Mouse (Mus musculus) hindbrain, embryonic 15.5 days (tissue): ENCODE results near the gene Dazap1. TPM values are rescaled to one million over a fixed set of nuclear protein-coding genes. Genes with fewer than 3 reads are reported as not detected.
A peak's percentile ranks its signal among the peaks of the same experiment; 100 is the strongest.

Source experiments
- ATAC-seq: fragments of 200-750 bp; cut with Nextera tagmentation; 2 replicates; pipeline ENCODE4 v1.8.0; 2017; ENCODE audit warnings: low read depth, moderate number of reproducible peaks, moderate TSS enrichment; ENCODE audit not compliant: low FRiP score
- H3K27ac ChIP-seq: fragments of 300-500 bp; sonication (generic); replicated peaks from 2 replicates; pipeline ENCODE4 v1.5.1; 2015; ENCODE audit warnings: mild to moderate bottlenecking, inconsistent platforms
- H3K27me3 ChIP-seq: fragments of 300-500 bp; sonication (generic); 2 replicates; pipeline ENCODE4 v1.6.1; 2015; ENCODE audit warnings: control low read depth, inconsistent platforms
- H3K36me3 ChIP-seq: fragments of 300-500 bp; sonication (generic); 2 replicates; pipeline ENCODE4 v1.6.1; 2015; ENCODE audit warnings: control low read depth, inconsistent platforms
- H3K4me1 ChIP-seq: fragments of 300-500 bp; sonication (generic); replicated peaks from 2 replicates; pipeline ENCODE4 v1.6.1; 2015; ENCODE audit warnings: control low read depth, inconsistent platforms
- H3K4me2 ChIP-seq: fragments of 300-500 bp; sonication (generic); 2 replicates; pipeline ENCODE4 v1.6.1; 2015; ENCODE audit warnings: moderate library complexity, mild to moderate bottlenecking, inconsistent platforms
- H3K4me3 ChIP-seq: fragments of 300-500 bp; sonication (generic); 2 replicates; pipeline ENCODE4 v1.5.1; 2015; ENCODE audit warnings: mild to moderate bottlenecking, inconsistent platforms
- H3K9ac ChIP-seq: fragments of 300-500 bp; sonication (generic); 2 replicates; pipeline ENCODE4 v1.6.1; 2015; ENCODE audit warnings: inconsistent platforms
- H3K9me3 ChIP-seq: fragments of 300-500 bp; sonication (generic); 2 replicates; pipeline ENCODE4 v1.6.1; 2016; ENCODE audit warnings: control low read depth, inconsistent platforms
- WGBS: fragments of 180-500 bp; shearing (Covaris S2); methylation state at CpG from one replicate; pipeline ENCODE4 v1.1.7; 2015; 5-methylcytosine and 5-hydroxymethylcytosine counted together
- polyA plus RNA-seq: library from polyadenylated mRNA; unstranded; fragments of >200 nt; fragmentation: Nextera tagmentation; extraction: Ambion mirVana; gene quantifications from 2 replicates; pipeline ENCODE4 v1.2.1, GENCODE M21; 2015

Dazap1 gene
- polyA plus RNA-seq, 1 experiment from 2014 or later = 51.3 TPM

DNA sequence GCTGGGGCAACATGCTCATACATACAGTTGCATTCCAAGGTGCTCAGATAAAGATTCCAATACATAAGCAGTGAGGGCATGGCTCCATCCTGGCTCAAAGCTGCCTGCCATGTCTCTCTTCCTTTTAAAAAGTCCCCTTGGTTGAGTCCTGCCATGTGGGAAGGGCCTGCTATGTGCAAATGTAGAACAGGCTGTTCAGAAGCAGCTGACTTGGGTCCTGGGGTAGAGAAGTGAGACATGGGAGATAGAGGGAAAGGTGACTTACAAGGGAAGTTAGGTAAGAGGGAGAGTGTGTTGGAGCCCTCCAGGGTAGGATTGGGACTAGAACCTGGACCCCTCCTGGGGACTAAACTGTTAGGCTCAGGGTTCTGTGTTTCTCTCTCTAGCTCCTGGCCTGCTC is 9.3 kb upstream of the Dazap1 start:
- H3K4me1 ChIP-seq = peaks cover 18% of the 10 kb centered on the region
- H3K9ac ChIP-seq = no peak overlapping the region
- no peaks in the 10 kb centered on the region for H3K9me3 ChIP-seq

DNA sequence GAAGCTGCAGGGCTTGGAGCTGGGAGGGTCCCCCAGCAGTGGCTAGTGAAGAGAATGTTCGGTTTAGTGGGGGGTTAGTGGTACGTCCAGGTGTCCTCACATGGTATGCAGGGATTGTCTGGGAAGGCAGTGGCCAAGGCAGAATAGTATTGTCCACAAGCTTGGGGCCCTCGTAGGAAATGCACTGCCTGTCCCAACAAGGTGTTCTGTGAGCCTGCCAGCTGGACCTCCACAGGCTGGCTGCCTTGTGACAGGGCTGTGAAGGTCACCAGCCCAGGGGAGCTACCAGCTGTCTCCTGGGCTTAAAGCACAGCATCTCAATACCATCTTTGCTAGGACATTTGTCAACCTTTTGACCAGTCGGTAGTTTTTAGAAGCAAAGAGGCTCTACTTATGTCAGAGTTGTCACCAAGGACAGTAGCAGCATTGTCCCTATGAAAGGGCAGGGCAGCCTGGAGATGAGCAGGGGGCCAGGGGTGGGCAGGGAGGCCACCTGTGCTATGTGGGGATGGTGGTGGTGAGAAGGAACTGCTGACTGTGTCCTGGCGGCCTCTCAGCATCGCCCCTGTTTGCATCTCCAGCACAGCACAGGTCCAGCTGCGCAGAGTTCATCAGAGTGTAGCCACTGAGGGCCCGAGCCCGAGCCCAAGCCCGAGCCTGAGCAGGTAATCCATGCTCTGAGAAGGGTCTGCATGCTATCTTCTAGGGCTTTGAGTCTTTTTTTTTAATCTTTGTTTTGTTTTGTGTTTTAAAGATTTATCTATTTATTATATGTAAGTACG is 8.6 kb upstream of the Dazap1 start:
- 92% methylated on average over 11 of the region's 11 CpGs for WGBS
- Histone ChIP-seq H3K4me1 (peaks cover 18% of the 10 kb centered on the region), H3K4me3 (no peak overlapping the region), H3K4me2 (no peak overlapping the region), H3K36me3 (peaks cover 33% of the 10 kb centered on the region), H3K9me3 (no peaks in the 10 kb centered on the region), H3K27ac (no peak overlapping the region), H3K9ac (no peak overlapping the region), H3K27me3 (no peaks in the 10 kb centered on the region)
- ATAC-seq = no peak

More for the DNA sequence above, 9.3 kb upstream of the Dazap1 start:
- Histone ChIP-seq H3K27ac (no peak overlapping the region), H3K36me3 (peaks cover 29% of the 10 kb centered on the region), H3K27me3 (no peaks in the 10 kb centered on the region), H3K4me2 (no peak overlapping the region), H3K4me3 (no peak overlapping the region)
- no peak for ATAC-seq

- Histone ChIP-seq H3K4me3 (no peak overlapping the region), H3K4me2 (no peak overlapping the region), H3K27ac (no peak overlapping the region), H3K27me3 (no peaks in the 10 kb centered on the region), H3K9ac (no peak overlapping the region), H3K4me1 (peaks cover 14% of the 10 kb centered on the region), H3K36me3 (peaks cover 39% of the 10 kb centered on the region), H3K9me3 (no peaks in the 10 kb centered on the region)
- WGBS = 90% methylated on average over 6 of the region's 6 CpGs
- ATAC-seq = no peak
These were observed 7.7 kb upstream of the Dazap1 start for GRCm38 (mm10) chr10:80253551-80253950.

GRCm38 (mm10) chr10:80254331-80255297 is 6.7 kb upstream of the Dazap1 start:
- no peak for ATAC-seq
- Histone ChIP-seq H3K4me3 (no peak overlapping the region), H3K9ac (no peak overlapping the region), H3K4me2 (no peak overlapping the region), H3K27ac (no peak overlapping the region), H3K27me3 (no peaks in the 10 kb centered on the region), H3K36me3 (peaks cover 39% of the 10 kb centered on the region), H3K9me3 (no peaks in the 10 kb centered on the region), H3K4me1 (peaks cover 21% of the 10 kb centered on the region)
- whole genome bisulfite sequencing = 95% methylated on average over 26 of the region's 26 CpGs

DNA sequence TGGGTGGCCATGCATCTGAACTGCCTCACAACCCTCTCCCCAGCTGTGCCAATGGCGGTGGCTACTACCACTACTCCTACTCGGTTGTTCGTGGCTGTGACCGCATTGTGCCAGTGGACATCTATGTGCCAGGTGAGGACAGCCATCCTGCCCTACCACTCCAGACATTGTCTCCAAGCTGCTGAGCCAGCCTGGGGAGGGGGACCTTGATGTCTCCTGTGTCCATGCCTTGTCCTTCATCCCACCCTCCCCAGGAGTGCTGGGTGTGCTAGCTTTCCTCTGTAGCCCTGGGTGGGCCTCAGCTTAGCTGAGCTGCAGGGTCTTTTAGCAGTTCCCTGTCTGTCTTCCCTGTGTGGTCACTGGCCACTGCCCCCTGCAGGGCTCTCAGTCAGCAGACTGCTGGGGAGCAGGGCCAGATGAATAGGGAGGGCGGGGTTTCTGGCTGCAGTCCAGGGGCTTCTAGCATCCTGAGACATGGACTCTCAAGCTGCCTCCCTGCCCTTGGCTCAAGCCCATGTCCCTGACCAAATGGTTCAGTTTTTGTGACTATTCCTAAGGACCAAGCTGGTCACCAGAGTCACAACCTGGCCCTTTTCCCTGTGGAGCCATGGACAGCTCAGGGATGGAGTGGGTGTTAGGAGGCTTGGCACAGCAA is 5.3 kb upstream of the Dazap1 start:
- Histone ChIP-seq H3K27ac (no peak overlapping the region), H3K9ac (no peak overlapping the region), H3K4me3 (no peak overlapping the region), H3K36me3 (peaks cover 39% of the 10 kb centered on the region), H3K4me2 (no peak overlapping the region), H3K27me3 (no peaks in the 10 kb centered on the region), H3K4me1 (peaks cover 22% of the 10 kb centered on the region), H3K9me3 (no peaks in the 10 kb centered on the region)
- ATAC-seq = no peak
- 87% methylated on average over 5 of the region's 5 CpGs for WGBS

DNA sequence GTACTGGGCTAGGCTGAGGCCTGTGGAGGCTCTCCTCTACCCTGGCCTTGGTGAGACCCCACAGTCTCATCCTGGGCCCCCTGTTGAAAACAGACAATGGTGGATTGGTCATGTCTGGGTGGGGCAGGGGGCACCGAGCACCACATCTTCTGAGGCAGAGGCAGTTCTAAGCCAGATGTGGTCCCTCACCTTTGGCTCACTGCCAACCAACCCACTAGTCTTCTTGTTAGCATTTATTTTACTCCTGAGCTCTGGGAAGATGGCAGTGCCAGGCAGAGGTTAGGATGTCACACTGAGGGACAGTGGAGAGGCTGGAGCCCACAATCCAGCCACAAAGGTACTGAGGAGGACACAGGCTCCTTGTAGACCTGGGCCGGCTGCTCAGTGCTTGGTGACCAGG is 3.4 kb upstream of the Dazap1 start:
- no peak for ATAC-seq
- H3K4me1 ChIP-seq = peaks cover 35% of the 10 kb centered on the region
- WGBS = 78% methylated on average over 2 of the region's 2 CpGs
- no peak overlapping the region for H3K4me2 ChIP-seq
- H3K9ac ChIP-seq = no peak overlapping the region
- H3K9me3 ChIP-seq = no peaks in the 10 kb centered on the region
- no peak overlapping the region for H3K4me3 ChIP-seq
- no peaks in the 10 kb centered on the region for H3K27me3 ChIP-seq
- peaks cover 39% of the 10 kb centered on the region for H3K36me3 ChIP-seq
- no peak overlapping the region for H3K27ac ChIP-seq

- Histone ChIP-seq H3K4me3 (no peak overlapping the region), H3K4me1 (peaks cover 35% of the 10 kb centered on the region), H3K9me3 (no peaks in the 10 kb centered on the region), H3K9ac (no peak overlapping the region), H3K27me3 (no peaks in the 10 kb centered on the region), H3K27ac (no peak overlapping the region), H3K36me3 (peaks cover 39% of the 10 kb centered on the region), H3K4me2 (no peak overlapping the region; the same call in 1 of the 2 replicates)
- 92% methylated on average over 14 of the region's 14 CpGs for WGBS
- no peak for ATAC-seq
These were observed 2.4 kb upstream of the Dazap1 start for GRCm38 (mm10) chr10:80258752-80259462.

GRCm38 (mm10) chr10:80259463-80259805 is 1.9 kb upstream of the Dazap1 start:
- Histone ChIP-seq H3K9ac (peak overlapping the region; percentile 45; the same call in 1 of the 2 replicates), H3K36me3 (peaks cover 33% of the 10 kb centered on the region), H3K4me2 (peak overlapping the region; percentile 66), H3K4me3 (peak overlapping the region; percentile 41; the same call in 1 of the 2 replicates), H3K27me3 (no peaks in the 10 kb centered on the region), H3K9me3 (no peaks in the 10 kb centered on the region), H3K27ac (0 out of 2 replicates have a peak overlapping the region, but pooled peaks have one; percentile 83), H3K4me1 (peaks cover 39% of the 10 kb centered on the region)
- ATAC-seq = no peak
- WGBS = 82% methylated on average over 6 of the region's 6 CpGs

DNA sequence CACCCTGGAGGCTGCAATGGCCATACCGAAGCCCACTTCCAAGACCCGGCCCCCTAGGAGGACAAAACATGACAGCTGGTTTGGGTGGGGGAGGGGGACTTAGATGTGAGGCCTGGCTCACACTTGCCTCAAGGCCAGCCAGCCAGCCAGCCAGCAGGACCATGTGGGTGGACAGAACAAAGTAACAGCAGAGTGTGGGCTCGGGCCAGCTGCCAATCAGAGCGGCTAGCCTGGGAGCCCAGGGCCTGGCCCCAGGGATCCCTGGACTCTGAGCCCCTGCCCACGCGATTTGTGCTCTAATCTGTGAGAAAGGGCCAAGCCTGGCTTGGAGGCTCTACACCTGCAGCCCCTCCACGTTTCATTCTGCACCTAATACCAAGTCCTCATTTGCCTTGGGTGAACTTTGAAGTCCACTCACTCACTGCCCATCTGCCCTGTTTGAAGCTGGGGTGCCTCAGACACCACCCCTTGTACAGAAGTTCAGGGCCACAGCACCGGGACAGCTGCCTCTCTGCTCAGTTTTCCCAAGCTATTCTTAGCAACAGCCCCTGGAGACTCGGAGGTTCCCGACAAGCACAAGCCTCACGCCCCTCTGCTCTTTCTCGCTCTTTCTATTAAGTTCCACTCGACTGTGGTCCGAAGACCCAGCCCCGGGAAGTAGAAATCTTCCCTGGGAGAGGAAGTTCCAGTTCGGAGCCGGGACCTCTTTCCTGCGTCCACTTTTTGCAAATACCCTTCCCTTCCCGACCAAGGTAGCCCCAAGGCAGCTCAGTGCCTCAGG is 1.2 kb upstream of the Dazap1 start:
- H3K9me3 ChIP-seq = no peaks in the 10 kb centered on the region
- WGBS = 3% methylated on average over 19 of the region's 19 CpGs
- peak overlapping the region; percentile 41 for H3K4me3 ChIP-seq
- H3K27me3 ChIP-seq = no peaks in the 10 kb centered on the region
- H3K27ac ChIP-seq = peak overlapping the region; percentile 83
- no peak for ATAC-seq
- peak overlapping the region; percentile 45 for H3K9ac ChIP-seq
- H3K4me1 ChIP-seq = peaks cover 40% of the 10 kb centered on the region
- peak overlapping the region; percentile 66 for H3K4me2 ChIP-seq
- H3K36me3 ChIP-seq = peaks cover 27% of the 10 kb centered on the region

GRCm38 (mm10) chr10:80261585-80261968 is 291 bp downstream of the Dazap1 start:
- Histone ChIP-seq H3K27me3 (no peaks in the 10 kb centered on the region), H3K4me3 (peak overlapping the region; percentile 41), H3K9ac (peak overlapping the region; percentile 45), H3K9me3 (no peaks in the 10 kb centered on the region), H3K36me3 (peaks cover 15% of the 10 kb centered on the region), H3K4me1 (peaks cover 53% of the 10 kb centered on the region), H3K27ac (peak overlapping the region; percentile 83), H3K4me2 (peak overlapping the region; percentile 66)
- ATAC-seq = peak; percentile 57
- under 1% methylated on average over 14 of the region's 14 CpGs for WGBS

- Histone ChIP-seq H3K4me1 (peaks cover 59% of the 10 kb centered on the region), H3K36me3 (peaks cover 9% of the 10 kb centered on the region), H3K9me3 (no peaks in the 10 kb centered on the region), H3K9ac (no peak overlapping the region), H3K27me3 (no peaks in the 10 kb centered on the region), H3K4me3 (peak overlapping the region; percentile 41; the same call in 1 of the 2 replicates), H3K4me2 (peak overlapping the region; percentile 66), H3K27ac (peak overlapping the region; percentile 83)
- 75% methylated on average over 12 of the region's 12 CpGs for WGBS
- ATAC-seq = no peak
These were observed 883 bp downstream of the Dazap1 start for GRCm38 (mm10) chr10:80262169-80262568.
